Mouse (Mus musculus): ENCODE data around the gene Crtc3.

Gene Crtc3

DNA sequence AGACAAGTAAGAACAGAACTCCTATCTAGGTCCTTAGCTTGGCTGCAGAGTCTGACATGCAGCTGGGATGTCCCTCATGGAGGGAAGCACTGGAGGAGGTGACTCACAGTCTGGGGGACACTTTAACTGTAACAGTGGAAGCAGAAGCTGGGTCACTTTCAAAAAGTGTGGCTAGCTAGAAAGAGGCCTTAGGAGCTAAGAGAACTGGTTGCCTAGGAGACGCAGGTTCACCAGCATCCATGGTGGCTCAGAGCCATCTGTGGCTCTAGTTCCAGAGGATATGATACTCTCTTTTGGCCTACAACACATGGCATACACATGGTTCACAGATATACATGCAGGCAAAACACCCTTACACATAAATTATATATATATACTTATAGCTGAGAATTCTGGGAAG, 86.1 kb downstream of the Crtc3 start:
- DNase-seq (ENCODE audit: low spot score in 2 of 2) = no peak

GRCm38 (mm10) chr7:80598436-80598985, 90.2 kb downstream of the Crtc3 start:
- no peak for DNase-seq (ENCODE audit: low spot score in 2 of 2)

- DNase-seq (ENCODE audit: low spot score in 2 of 2) = no peak
These were observed 90.8 kb downstream of the Crtc3 start for GRCm38 (mm10) chr7:80597900-80598299.

GRCm38 (mm10) chr7:80589054-80589746, 99.5 kb downstream of the Crtc3 start:
- DNase-seq (ENCODE audit: low spot score in 2 of 2) = no peak

DNA sequence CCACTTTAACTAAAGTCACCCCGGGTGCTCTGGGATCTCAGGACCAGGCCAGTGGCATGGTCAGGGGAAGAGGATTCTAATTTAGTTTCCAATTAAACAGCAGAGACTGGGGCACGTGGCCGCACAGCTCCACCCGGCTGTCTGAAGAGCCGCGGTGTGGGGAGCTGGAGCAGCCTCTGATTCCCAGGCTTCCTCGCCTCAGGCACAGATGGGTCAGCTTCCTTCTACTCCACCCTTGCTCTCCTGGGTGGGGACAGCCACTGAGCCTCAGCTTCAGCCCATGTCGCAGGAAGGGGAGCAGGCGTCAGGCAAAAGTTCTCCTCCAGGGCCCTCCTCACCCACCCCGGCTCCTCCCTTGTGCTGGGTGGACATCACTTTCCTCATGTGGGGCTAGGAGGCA, 101.0 kb downstream of the Crtc3 start:
- DNase-seq (ENCODE audit: low spot score in 2 of 2) = no peak

DNA sequence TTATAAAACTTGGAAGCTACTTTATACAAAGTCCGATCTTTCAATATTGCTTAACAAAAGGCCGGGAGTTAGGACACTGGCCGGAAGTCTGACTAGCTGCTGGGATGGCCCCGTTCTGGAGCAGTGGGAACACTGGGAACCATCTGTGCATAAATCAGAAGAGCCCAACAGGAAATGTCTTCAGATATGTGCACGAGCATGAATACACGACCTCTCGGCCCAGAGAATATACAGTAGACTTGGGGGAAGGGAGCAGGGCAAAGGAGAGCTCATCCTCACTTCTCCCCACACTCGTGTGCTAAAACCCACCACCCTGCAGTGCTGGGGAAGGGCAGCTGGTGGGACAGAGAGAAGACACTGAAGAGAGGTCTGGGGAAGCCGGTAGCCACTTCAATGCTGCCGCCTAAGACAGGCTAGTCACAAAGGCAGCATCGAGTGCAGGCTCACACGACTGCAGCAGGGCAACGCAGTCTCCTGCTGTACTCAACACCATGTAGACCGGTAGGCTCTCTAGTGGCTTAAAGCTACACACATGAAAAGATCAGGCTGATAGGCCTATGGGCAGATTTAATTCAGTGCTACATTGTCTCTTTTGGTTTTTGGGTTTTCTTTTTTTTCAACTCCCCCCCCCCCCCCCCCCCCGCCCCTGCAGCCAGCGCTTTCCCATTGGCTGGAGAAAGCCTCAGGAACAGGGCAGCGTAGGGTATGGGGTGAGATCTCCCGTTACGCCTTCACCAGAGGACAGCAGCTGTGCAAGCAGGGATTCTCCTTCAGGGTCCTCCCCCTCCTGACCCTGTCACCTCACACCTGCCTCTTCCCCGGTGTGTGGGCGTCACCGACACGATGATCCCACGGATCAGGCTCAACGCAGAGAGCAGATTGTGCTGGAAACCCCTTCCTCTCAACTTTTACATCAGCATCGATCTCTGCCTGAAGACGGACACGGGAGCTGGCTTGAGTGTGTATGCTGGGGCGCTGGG, 101.7 kb downstream of the Crtc3 start:
- DNase-seq (ENCODE audit: low spot score in 2 of 2) = no peak

- no peak for DNase-seq (ENCODE audit: low spot score in 2 of 2)
These were observed 102.5 kb downstream of the Crtc3 start for GRCm38 (mm10) chr7:80586161-80586560.

- DNase-seq (ENCODE audit: low spot score in 2 of 2) = no peak
These were observed 103.3 kb downstream of the Crtc3 start for GRCm38 (mm10) chr7:80585380-80585779.

DNA sequence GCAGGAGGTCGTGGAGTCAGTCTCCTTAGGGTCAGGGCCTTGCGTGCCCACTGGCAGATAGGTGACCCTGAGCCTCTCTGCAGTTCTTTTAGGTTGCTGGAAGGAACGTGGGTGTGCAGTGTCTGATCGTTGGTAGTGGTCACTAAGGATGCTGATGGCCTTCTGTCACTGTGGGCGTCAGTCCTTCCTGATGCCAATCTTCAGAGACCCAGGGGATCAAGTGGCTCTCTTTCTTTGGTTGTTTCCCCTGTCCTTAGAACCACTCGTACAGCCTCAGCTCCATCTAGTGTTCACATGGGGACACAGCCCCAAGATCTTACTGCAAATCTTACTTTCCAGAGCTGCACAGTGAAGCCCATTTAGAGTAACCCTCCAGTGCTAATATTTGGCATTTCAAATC, 104.7 kb downstream of the Crtc3 start:
- peak in 1 of 2 experiments; percentile 45 for DNase-seq (ENCODE audit: low spot score in 2 of 2)

DNA sequence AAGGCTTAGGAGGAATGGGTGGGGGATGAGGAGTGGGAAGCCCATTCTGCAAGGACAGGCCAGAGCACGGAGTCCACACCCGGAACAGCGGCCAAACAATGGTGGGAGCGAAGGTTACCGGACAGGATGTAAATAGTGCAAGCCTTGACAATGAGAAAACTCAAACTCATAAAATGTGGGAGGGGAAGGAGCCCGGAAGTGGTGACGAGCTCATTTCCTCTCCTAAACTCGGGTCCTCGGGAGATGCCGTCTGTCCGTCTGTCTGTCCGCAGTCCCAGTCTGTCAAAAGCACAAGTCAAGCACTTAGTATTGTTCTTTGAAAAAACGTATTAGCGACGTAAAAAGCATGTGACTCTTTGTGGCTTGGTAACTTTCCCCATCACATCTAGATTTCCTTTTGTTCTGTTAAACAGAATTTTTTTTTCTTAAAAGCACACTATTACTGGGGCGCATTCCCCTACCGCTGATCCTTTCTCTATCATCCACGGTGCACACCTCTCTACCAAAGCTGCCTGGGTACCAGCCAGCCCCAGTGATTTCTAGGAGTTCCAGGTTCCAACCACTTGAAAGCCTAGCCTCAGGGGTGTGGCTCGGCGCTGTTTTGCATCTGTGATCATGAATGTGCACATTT, 105.7 kb downstream of the Crtc3 start:
- DNase-seq (ENCODE audit: low spot score in 2 of 2) = no peak

- peak; percentile 30 to 70 for DNase-seq (ENCODE audit: low spot score in 2 of 2)
These were observed 108.3 kb downstream of the Crtc3 start for GRCm38 (mm10) chr7:80580368-80580767.

- no peak for DNase-seq (ENCODE audit: low spot score in 2 of 2)
These were observed 111.2 kb downstream of the Crtc3 start for GRCm38 (mm10) chr7:80577417-80577980.

GRCm38 (mm10) chr7:80576626-80577025, 112.1 kb downstream of the Crtc3 start:
- DNase-seq (ENCODE audit: low spot score in 2 of 2) = no peak

DNA sequence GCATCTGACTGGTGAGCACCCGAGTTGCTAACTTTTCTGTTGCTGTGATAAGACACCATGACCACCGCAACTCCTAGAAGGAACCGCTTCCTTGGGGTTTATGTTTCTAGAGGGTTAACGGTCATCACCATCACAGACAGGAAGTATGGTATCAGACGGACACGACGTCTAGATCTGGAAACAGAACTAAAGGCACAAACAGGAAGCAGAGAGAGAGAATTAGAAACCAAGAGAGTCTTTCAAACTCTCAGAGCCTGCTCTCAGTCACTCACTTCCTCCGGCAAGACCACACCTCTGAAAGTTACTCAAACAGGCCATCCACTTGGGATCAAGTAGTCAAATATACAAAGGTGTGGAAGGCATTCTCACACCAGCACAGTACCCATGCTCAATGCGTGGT, 112.9 kb downstream of the Crtc3 start:
- DNase-seq (ENCODE audit: low spot score in 2 of 2) = no peak

- DNase-seq (ENCODE audit: low spot score in 2 of 2) = no peak
These were observed 115.6 kb downstream of the Crtc3 start for GRCm38 (mm10) chr7:80573076-80573475.

DNA sequence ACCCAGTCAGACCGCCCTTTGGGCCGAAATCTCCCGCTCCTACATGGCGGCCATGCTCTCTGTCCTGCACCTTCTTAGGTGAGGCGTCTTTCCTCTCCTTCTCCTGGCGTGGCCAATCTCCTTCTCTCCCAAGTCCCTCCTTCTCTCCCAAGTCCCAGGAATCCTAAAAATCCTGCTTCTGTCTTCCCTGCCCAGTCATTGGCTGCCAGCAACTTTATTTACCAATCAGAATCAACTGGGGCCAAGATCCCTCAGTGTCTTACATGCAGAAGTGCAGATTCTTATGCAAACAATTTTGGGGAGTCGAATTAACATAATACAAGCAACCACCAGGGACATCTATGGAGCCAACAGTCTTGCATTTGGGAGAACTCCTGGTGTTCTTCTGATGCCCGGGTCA, 120.7 kb downstream of the Crtc3 start:
- no peak for DNase-seq (ENCODE audit: low spot score in 2 of 2)

DNA sequence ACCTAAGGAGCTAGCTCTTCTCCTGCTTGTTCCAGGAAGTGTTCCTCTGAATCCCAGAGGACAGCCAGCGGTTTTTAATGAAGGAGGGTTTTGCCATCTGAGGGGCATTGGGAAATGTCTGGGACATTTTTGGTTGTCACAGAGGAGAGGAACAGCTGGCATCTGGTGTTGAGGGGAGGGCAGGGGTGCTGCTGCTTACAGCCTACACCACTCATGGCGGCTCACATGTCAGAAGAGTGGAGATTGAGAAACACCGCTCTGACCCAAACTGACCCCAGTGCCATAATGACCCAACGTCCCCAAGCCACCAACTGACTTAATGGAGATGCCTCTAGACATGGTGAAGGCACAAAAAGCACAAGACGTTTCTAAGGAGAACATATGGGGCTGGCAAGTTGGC, 126.7 kb downstream of the Crtc3 start:
- no peak for DNase-seq (ENCODE audit: low spot score in 2 of 2)

DNA sequence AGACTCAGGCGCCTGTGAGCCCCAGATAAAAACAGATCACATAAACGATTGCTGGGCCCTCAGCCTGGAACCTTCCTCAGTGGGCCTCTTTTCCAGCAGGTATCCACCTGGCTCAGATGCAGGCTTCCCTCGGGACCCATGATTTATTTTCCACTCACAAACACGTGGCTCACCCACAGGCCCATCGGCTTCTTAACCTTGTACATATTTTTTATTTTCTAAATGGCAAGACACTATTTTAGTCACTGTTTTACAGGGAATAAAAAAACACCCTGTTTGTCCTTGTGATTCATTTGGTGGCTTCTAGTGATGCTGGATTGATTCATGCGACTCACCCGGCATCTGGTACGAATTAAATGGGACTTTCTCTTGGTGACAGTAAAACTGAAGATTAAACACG, 127.4 kb downstream of the Crtc3 start:
- no peak for DNase-seq (ENCODE audit: low spot score in 2 of 2)

GRCm38 (mm10) chr7:80558572-80558971, 130.1 kb downstream of the Crtc3 start:
- DNase-seq (ENCODE audit: low spot score in 2 of 2) = no peak

GRCm38 (mm10) chr7:80558101-80558500, 130.6 kb downstream of the Crtc3 start:
- DNase-seq (ENCODE audit: low spot score in 2 of 2) = no peak

GRCm38 (mm10) chr7:80557161-80557560, 131.5 kb downstream of the Crtc3 start:
- no peak for DNase-seq (ENCODE audit: low spot score in 2 of 2)

- no peak for DNase-seq (ENCODE audit: low spot score in 2 of 2)
These were observed 132.5 kb downstream of the Crtc3 start for GRCm38 (mm10) chr7:80556166-80556565.
